Mouse (Mus musculus) liver, embryonic 14.5 days (tissue): ENCODE measurements around the gene Stk35.
A peak's percentile ranks its signal among the peaks of the same experiment; 100 is the strongest.
"Not testable (repeated sequence)": the region's sequence is repeated elsewhere in the genome, so short reads cannot be mapped to it uniquely, and the experiment has no call there.

Experiments used
- CTCF ChIP-seq: IDR thresholded peaks from 2 replicates; pipeline ENCODE4 v1.5.1; 2016; ENCODE audit warnings: antibody characterized with exemption, low read depth, control low read depth
- EP300 ChIP-seq: IDR thresholded peaks from 2 replicates; pipeline ENCODE4 v1.6.1; 2016; ENCODE audit warnings: antibody characterized with exemption, low read depth

DNA sequence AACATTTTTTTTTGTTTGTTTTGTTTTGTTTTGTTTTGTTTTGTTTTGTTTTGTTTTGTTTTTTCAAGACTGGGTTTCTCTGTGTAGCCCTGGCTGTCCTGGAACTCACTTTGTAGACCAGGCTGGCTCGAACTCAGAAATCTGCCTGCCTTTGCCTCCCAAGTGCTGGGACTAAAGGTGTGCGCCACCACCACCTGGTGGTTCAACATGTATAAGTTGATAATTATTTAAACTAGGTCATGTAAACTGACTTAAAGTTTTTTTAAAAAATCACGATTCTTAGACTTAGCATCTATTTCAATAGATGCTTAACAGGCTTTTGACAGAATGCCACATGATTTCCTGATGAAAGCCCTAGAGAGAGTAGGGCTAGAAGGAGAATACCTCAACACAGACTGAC lies 48.8 kb downstream of the Stk35 start:
- peak; percentile 11; the same call in 1 of the 2 replicates for TF ChIP-seq CTCF
- not testable (repeated sequence) for TF ChIP-seq EP300
